Mouse (Mus musculus): Measurements from ENCODE around the gene Asb16. TPM values are rescaled to one million over a fixed set of nuclear protein-coding genes. Genes with fewer than 3 reads are reported as not detected.
A peak's percentile ranks its signal among the peaks of the same experiment; 100 is the strongest.

The Asb16 gene
- polyA plus RNA-seq (2014; fragmentation: Nextera tagmentation; extraction: Ambion mirVana): 0.23 TPM in 1 of 2 replicates, not detected in the other

DNA sequence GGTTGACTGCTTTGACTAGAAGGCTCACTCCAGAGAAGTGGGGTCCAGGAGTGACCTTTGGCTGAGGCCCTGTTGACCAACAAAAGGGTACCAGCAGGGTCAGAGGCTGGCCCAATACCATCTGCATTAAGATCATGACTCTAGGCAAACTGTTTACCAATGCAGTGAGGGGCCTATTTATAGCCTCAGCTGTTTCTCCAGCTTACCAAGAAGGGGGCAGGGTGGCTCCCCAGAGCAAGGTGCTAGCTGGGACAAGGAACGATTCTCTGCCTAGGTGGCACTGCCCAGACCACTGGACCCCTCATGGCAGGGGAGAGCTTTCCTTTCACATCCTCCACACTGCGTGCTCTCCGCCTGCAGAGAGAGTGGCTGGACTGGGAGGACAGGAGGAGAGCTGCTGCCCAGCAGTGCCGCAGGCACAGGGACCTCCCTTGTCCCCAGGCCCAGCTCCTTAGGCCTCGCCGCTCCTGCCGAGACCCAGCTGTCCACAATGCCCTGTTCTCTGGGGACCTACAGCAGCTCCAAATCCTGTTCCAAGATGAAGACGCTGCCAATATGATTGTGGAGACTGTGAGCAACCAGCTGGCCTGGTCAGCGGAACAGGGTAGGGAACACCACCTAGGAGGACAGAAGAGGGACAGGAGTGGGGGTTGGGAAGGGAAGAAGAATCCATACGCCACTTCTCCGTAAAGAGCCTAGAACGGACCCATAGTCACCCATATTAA lies at the start of gene Asb16:
Gene Asb16, plus strand, starts transcription at position 224 of the 725 bp plus-strand sequence.
- Histone ChIP-seq H3K4me3 (ENCODE audit: low read depth, low read length) (no peak within 1 kb of the TSS), H3K4me1 (ENCODE audit: control insufficient read depth, insufficient read depth, low read length) (peaks cover 3% of the 10 kb centered on the region; the same call in 1 of the 2 replicates), H3K27ac (ENCODE audit: low read depth, low read length) (no peak within 1 kb of the TSS), H3K9me3 (replicated peaks; ENCODE audit: control insufficient read depth, low read length) (no peaks in the 10 kb centered on the region), H3K9ac (ENCODE audit: low read depth, low read length) (no peak within 1 kb of the TSS), H3K27me3 (ENCODE audit: control insufficient read depth, insufficient read depth, low read length) (no peaks in the 10 kb centered on the region), H3K36me3 (ENCODE audit: control insufficient read depth, insufficient read depth, low read length) (no peaks in the 10 kb centered on the region), H3K4me2 (peak within 1 kb of the TSS; percentile 42; the same call in 1 of the 2 replicates)
- ATAC-seq (replicated peaks; ENCODE audit: insufficient number of reproducible peaks, low FRiP score, low TSS enrichment): no peak
- 86% methylated on average over 12 of the region's 12 CpGs for WGBS (ENCODE audit: insufficient replicate concordance)

DNA sequence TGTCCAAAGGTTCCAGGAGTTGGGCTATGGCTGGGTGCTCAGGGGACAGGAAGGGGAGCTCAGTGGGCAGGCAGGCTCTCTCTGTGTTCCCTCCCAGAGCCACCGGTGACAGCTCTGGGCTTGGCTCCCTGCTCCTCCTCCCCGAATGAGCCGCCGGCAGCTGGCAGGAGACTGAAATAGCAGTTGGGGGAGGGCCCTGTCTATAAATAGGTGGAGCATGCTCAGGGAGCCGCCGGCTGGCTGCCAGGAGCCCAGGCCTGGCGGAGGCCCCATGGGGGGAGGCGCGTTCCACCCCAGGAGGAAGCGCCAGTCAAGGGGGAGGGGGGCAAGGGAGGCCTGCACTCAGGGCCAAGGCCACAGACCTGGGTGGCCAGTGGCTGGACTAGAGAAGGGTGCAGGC lies 49.8 kb upstream of the Asb16 start:
- Histone ChIP-seq H3K4me2 (peak overlapping the region; percentile 79), H3K9me3 (replicated peaks; ENCODE audit: control insufficient read depth, low read length) (no peaks in the 10 kb centered on the region), H3K27ac (ENCODE audit: low read depth, low read length) (peak overlapping the region; percentile 86), H3K4me1 (ENCODE audit: control insufficient read depth, insufficient read depth, low read length) (peaks cover 90% of the 10 kb centered on the region), H3K9ac (ENCODE audit: low read depth, low read length) (peak overlapping the region; percentile 83), H3K4me3 (ENCODE audit: low read depth, low read length) (peak overlapping the region; percentile 66), H3K36me3 (ENCODE audit: control insufficient read depth, insufficient read depth, low read length) (no peaks in the 10 kb centered on the region), H3K27me3 (ENCODE audit: control insufficient read depth, insufficient read depth, low read length) (no peaks in the 10 kb centered on the region)
- ATAC-seq (replicated peaks; ENCODE audit: insufficient number of reproducible peaks, low FRiP score, low TSS enrichment): peak; percentile 77
- 0% methylated on average over 10 of the region's 10 CpGs for WGBS (ENCODE audit: insufficient replicate concordance)

DNA sequence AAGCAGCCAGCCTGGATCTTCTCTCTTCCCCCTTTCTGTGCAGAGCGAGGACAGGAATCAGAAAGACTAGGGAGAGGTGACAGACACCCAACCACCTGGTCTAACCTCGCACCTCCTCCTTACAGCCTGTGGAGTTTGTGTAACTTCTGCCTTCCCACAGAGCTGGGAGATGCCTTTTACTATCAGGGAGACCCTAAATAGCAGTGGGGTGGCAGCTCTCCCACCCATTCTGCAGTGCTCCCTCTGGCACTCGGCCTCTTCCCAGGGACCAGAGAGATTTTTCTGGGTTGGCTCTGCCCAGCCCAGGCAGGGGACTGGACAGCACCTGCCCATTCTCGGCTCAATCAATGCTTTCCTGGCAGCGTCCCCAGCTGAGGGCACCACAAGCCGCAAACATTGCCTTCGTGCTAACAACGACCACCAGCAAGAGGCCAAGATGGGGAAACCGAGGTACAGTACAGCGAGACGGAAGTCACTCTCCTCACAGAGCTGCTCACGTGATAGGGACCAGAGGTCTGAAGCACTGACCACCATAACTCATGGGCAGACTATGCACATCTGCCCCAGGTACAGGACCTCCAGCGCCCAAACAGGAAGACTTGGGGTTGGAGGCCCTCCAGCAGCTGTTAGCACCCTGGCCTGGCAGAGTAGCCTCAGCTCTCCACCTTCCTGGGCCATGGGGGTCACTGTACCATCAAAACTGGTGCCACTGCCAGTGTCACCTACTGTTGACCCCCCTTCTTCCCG lies 49.1 kb upstream of the Asb16 start:
- Histone ChIP-seq H3K4me1 (ENCODE audit: control insufficient read depth, insufficient read depth, low read length) (peaks cover 88% of the 10 kb centered on the region), H3K4me3 (ENCODE audit: low read depth, low read length) (peak overlapping the region; percentile 66), H3K27ac (ENCODE audit: low read depth, low read length) (peak overlapping the region; percentile 86), H3K27me3 (ENCODE audit: control insufficient read depth, insufficient read depth, low read length) (no peaks in the 10 kb centered on the region), H3K9ac (ENCODE audit: low read depth, low read length) (peak overlapping the region; percentile 83; the same call in 1 of the 2 replicates), H3K36me3 (ENCODE audit: control insufficient read depth, insufficient read depth, low read length) (no peaks in the 10 kb centered on the region), H3K9me3 (replicated peaks; ENCODE audit: control insufficient read depth, low read length) (no peaks in the 10 kb centered on the region), H3K4me2 (peak overlapping the region; percentile 79)
- WGBS (ENCODE audit: insufficient replicate concordance): 45% methylated on average over 14 of the region's 14 CpGs
- ATAC-seq (replicated peaks; ENCODE audit: insufficient number of reproducible peaks, low FRiP score, low TSS enrichment): no peak

DNA sequence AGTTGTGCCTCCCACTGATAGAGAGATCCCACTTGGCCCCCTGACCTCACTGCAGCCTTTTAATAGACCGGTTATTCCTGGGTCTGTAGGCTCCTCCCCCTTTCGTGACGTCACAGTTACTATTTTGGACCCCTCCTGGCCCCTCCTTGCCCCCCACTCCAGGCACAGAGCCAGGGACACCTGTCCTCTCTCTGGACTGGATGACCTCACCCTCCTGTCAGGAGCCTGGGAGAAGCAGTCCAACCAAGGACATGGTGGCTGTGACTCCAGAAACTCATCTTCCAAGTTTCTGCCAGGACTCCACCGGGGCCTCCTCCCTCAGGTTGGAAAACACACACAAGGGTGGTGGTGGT lies 48.6 kb upstream of the Asb16 start:
- peak; percentile 27; the same call in 1 of the 2 replicates for ATAC-seq (replicated peaks; ENCODE audit: insufficient number of reproducible peaks, low FRiP score, low TSS enrichment)
- no peaks in the 10 kb centered on the region for H3K36me3 ChIP-seq (ENCODE audit: control insufficient read depth, insufficient read depth, low read length)
- H3K9me3 ChIP-seq (replicated peaks; ENCODE audit: control insufficient read depth, low read length): no peaks in the 10 kb centered on the region
- no peak overlapping the region for H3K4me3 ChIP-seq (ENCODE audit: low read depth, low read length)
- H3K27ac ChIP-seq (ENCODE audit: low read depth, low read length): peak overlapping the region; percentile 86
- peaks cover 88% of the 10 kb centered on the region for H3K4me1 ChIP-seq (ENCODE audit: control insufficient read depth, insufficient read depth, low read length)
- WGBS (ENCODE audit: insufficient replicate concordance): 34% methylated on average over 4 of the region's 4 CpGs
- H3K27me3 ChIP-seq (ENCODE audit: control insufficient read depth, insufficient read depth, low read length): no peaks in the 10 kb centered on the region
- peak overlapping the region; percentile 17 for H3K4me2 ChIP-seq
- H3K9ac ChIP-seq (ENCODE audit: low read depth, low read length): no peak overlapping the region

DNA sequence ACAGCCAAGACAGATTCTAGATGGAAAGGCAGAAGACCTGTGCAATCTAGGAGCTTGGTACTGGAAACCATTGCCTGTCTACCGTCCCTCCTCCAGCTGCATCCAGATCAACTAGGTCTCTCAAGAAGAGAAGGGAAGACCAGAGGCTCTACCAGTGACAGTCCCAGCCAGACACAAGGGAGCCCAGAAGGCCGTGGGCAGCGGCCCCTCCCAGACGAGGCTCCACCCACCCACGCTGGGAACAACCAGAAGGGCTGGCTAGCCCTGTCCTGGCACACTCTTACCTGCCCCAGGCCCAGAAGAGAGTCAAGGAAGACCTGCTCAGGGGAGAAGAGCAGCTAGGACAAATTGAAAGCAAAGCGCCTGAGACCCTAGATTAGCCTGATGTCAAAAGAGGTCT lies 48.1 kb upstream of the Asb16 start:
- Histone ChIP-seq H3K4me2 (peak overlapping the region; percentile 17), H3K4me1 (ENCODE audit: control insufficient read depth, insufficient read depth, low read length) (peaks cover 88% of the 10 kb centered on the region), H3K36me3 (ENCODE audit: control insufficient read depth, insufficient read depth, low read length) (no peaks in the 10 kb centered on the region), H3K27ac (ENCODE audit: low read depth, low read length) (peak overlapping the region; percentile 86), H3K27me3 (ENCODE audit: control insufficient read depth, insufficient read depth, low read length) (no peaks in the 10 kb centered on the region), H3K9ac (ENCODE audit: low read depth, low read length) (no peak overlapping the region), H3K4me3 (ENCODE audit: low read depth, low read length) (no peak overlapping the region), H3K9me3 (replicated peaks; ENCODE audit: control insufficient read depth, low read length) (no peaks in the 10 kb centered on the region)
- WGBS (ENCODE audit: insufficient replicate concordance): 43% methylated on average over 6 of the region's 6 CpGs
- no peak for ATAC-seq (replicated peaks; ENCODE audit: insufficient number of reproducible peaks, low FRiP score, low TSS enrichment)

DNA sequence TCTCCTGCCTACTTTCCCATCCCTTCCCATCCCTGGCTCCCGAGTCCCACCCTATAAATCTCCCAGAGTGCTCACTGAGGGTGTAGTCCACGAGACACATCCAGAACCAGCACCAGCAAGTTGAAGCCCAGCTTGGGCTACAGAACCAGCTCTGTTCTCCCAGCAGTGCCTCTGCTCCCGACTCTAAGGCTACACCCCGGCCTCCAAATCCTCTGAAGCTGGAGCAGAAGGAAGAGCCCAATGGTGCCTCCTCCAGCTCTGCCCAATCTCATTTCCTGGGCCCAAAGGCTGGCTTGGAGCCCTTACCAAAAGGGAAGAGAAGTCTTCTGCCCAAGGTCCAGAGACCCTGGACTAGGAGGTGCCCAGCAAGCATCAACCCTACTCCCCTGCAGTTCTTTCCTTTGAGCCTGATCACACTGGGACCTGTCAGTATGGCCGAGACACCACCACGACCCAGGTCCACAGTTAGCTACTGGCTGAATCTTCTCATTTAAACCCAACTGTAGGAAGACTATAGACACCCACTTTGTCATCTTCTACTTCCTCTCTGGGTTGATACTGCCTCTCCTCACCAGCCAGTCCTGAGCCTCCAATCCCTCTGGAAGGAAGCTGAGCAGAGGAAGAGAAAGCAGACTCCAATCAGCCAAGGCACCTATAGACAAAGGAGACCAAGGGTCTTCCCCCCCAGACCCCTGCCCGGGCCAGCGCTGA lies 47.1 kb upstream of the Asb16 start:
- Histone ChIP-seq H3K27ac (ENCODE audit: low read depth, low read length) (no peak overlapping the region), H3K4me3 (ENCODE audit: low read depth, low read length) (no peak overlapping the region), H3K27me3 (ENCODE audit: control insufficient read depth, insufficient read depth, low read length) (no peaks in the 10 kb centered on the region), H3K4me2 (no peak overlapping the region), H3K36me3 (ENCODE audit: control insufficient read depth, insufficient read depth, low read length) (no peaks in the 10 kb centered on the region), H3K4me1 (ENCODE audit: control insufficient read depth, insufficient read depth, low read length) (peaks cover 88% of the 10 kb centered on the region), H3K9me3 (replicated peaks; ENCODE audit: control insufficient read depth, low read length) (no peaks in the 10 kb centered on the region), H3K9ac (ENCODE audit: low read depth, low read length) (no peak overlapping the region)
- no peak for ATAC-seq (replicated peaks; ENCODE audit: insufficient number of reproducible peaks, low FRiP score, low TSS enrichment)
- 83% methylated on average over 8 of the region's 8 CpGs for WGBS (ENCODE audit: insufficient replicate concordance)

DNA sequence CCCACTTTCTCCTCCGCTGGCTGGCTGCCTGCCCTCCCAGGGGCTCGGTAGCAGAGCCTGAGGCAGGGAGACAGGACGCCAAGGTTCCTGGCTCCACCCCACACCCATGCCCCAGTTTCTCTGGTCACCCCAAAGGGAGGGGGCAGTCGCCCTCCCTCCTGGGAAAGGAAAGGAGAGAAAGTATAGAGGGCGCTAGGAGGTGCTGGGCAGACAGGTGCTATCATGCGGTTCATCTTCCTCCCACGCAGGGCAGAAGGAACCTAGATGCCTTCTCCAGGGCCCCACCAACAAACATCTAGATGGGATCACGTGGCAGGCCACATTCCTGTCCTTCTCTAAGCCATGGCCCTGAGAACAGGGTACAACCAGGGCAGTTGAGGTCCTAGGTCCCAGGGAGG lies 46.6 kb upstream of the Asb16 start:
- H3K4me3 ChIP-seq (ENCODE audit: low read depth, low read length): no peak overlapping the region
- H3K27me3 ChIP-seq (ENCODE audit: control insufficient read depth, insufficient read depth, low read length): no peaks in the 10 kb centered on the region
- H3K4me1 ChIP-seq (ENCODE audit: control insufficient read depth, insufficient read depth, low read length): peaks cover 89% of the 10 kb centered on the region
- H3K4me2 ChIP-seq: no peak overlapping the region
- no peak overlapping the region for H3K9ac ChIP-seq (ENCODE audit: low read depth, low read length)
- H3K27ac ChIP-seq (ENCODE audit: low read depth, low read length): no peak overlapping the region
- ATAC-seq (replicated peaks; ENCODE audit: insufficient number of reproducible peaks, low FRiP score, low TSS enrichment): no peak
- H3K9me3 ChIP-seq (replicated peaks; ENCODE audit: control insufficient read depth, low read length): no peaks in the 10 kb centered on the region
- WGBS (ENCODE audit: insufficient replicate concordance): 70% methylated on average over 8 of the region's 8 CpGs
- H3K36me3 ChIP-seq (ENCODE audit: control insufficient read depth, insufficient read depth, low read length): no peaks in the 10 kb centered on the region

DNA sequence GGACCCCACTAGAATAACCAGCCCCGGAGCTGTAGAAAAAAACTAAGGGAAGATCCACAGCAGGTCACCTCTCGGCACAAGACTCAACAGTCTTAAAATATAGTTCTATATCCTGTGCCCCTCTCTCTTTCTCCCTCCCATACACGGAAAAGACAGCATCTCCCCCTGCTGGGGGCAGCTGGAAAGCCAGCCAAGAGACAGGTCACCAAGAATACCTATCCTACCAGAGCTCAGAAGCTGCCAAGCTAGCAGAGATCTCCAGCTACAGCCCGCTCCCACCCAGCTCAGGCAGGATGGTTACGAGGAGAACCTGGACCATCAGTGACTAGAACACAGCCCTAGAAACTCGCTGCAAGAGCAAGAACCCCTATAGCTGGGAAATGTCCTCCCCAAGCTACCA lies 45.4 kb upstream of the Asb16 start:
- no peak overlapping the region for H3K4me3 ChIP-seq (ENCODE audit: low read depth, low read length)
- H3K27ac ChIP-seq (ENCODE audit: low read depth, low read length): 0 out of 2 replicates have a peak overlapping the region, but pooled peaks have one; percentile 16
- ATAC-seq (replicated peaks; ENCODE audit: insufficient number of reproducible peaks, low FRiP score, low TSS enrichment): no peak
- 29% methylated on average over 6 of the region's 6 CpGs for WGBS (ENCODE audit: insufficient replicate concordance)
- no peaks in the 10 kb centered on the region for H3K27me3 ChIP-seq (ENCODE audit: control insufficient read depth, insufficient read depth, low read length)
- H3K9ac ChIP-seq (ENCODE audit: low read depth, low read length): peak overlapping the region; percentile 12; the same call in 1 of the 2 replicates
- H3K9me3 ChIP-seq (replicated peaks; ENCODE audit: control insufficient read depth, low read length): no peaks in the 10 kb centered on the region
- H3K4me2 ChIP-seq: 0 out of 2 replicates have a peak overlapping the region, but pooled peaks have one; percentile 7
- H3K4me1 ChIP-seq (ENCODE audit: control insufficient read depth, insufficient read depth, low read length): peaks cover 90% of the 10 kb centered on the region
- H3K36me3 ChIP-seq (ENCODE audit: control insufficient read depth, insufficient read depth, low read length): no peaks in the 10 kb centered on the region

All from heart, embryonic 11.5 days (tissue).